In the genomic region with DNA sequence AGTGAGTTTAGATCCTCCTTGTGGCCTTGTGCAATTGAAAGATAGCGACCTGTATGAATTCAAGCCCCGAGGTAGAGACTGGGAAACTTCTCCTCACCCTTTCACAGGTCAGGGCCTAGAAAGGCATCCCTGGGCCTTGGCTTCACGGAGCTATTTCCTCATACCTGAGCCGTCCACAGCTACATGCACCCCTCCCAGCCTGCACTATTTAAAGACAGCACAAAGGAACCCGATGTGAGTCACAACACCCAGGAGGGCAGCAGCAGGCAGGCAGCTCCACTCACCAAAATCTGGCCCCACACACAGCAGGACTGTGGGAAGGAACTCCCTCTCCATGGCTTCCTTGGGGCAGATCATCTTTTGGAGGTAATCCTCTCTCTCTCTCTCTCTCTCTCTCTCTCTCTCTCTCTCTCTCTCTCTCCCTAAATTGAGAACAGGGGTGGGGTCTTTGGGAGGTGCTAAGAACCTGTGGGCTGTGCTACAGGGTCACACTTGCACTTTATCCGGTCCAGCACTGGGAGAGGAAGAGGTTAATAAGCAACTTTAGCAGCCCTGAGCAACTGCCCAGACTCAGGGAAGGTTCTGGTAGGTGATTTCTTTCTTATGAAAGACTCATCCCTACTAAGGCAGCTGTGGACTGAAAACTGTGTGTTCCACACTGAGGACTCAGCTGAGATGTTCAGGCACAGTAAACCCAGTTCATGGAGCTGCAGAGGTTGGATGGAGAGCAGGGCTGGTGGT, we compare ENCODE assay signal across 20 mouse cellular contexts. TPM values are rescaled to one million over a fixed set of nuclear protein-coding genes. Genes with fewer than 3 reads are reported as not detected.
DNase-seq lines count a peak whose midpoint lies in the region; ATAC-seq and TF ChIP-seq lines count a peak whose summit lies in the region.
"Had no signal": no experiment of that assay in that cellular context is flagged by ENCODE, and none has a peak within 500 bp of the region (broad histone marks: within the 10 kb centered on the region; RNA-seq: fewer than 3 reads in every experiment).

A gene (plus strand): TSS at position 235 of the 741 bp plus-strand sequence.

- H3K4me3 ChIP-seq in embryonic facial prominence, embryonic 14.5 days (ENCODE audit: low read depth, low read length), result no peak within 1 kb of the TSS
- H3K4me3 ChIP-seq in embryonic facial prominence, embryonic 10.5 days, result no peak within 1 kb of the TSS
- no peak within 1 kb of the TSS for H3K4me3 ChIP-seq in stomach, postnatal 0 days (ENCODE audit: low read depth, low read length)
- H3K4me3 ChIP-seq: embryonic facial prominence, embryonic 12.5 days; forebrain, embryonic 13.5 days; heart, embryonic 15.5 days; hindbrain, embryonic 15.5 days; layer of hippocampus, adult 2 months; left cerebral cortex, adult 2 months had no signal

- ATAC-seq in embryonic facial prominence, embryonic 14.5 days (ENCODE audit: low read depth), result no peak
- ATAC-seq in stomach, postnatal 0 days (ENCODE audit: low FRiP score, low TSS enrichment), result peak; percentile 75
- ATAC-seq: forebrain, embryonic 13.5 days; liver, postnatal 0 days had no signal

- no peaks in the 10 kb centered on the region for H3K27me3 ChIP-seq in embryonic facial prominence, embryonic 14.5 days (replicated peaks; ENCODE audit: control insufficient read depth, insufficient read depth, low read length)
- H3K27me3 ChIP-seq in embryonic facial prominence, embryonic 10.5 days (replicated peaks; ENCODE audit: low read depth, poor library complexity, severe bottlenecking), result no peaks in the 10 kb centered on the region
- no peaks in the 10 kb centered on the region for H3K27me3 ChIP-seq in stomach, postnatal 0 days (ENCODE audit: control insufficient read depth, insufficient read depth, low read length)
- H3K27me3 ChIP-seq: embryonic facial prominence, embryonic 12.5 days; forebrain, embryonic 13.5 days; heart, embryonic 15.5 days; hindbrain, embryonic 15.5 days had no signal

- H3K4me1 ChIP-seq in embryonic facial prominence, embryonic 14.5 days (ENCODE audit: control insufficient read depth, insufficient read depth, low read length), result no peaks in the 10 kb centered on the region
- peaks cover 24% of the 10 kb centered on the region for H3K4me1 ChIP-seq in embryonic facial prominence, embryonic 10.5 days
- no peaks in the 10 kb centered on the region for H3K4me1 ChIP-seq in stomach, postnatal 0 days (replicated peaks; ENCODE audit: control insufficient read depth, insufficient read depth)
- H3K4me1 ChIP-seq: forebrain, embryonic 13.5 days had no signal

- peak; percentile 11 for DNase-seq in embryonic facial prominence, embryonic 14.5 days (ENCODE audit: low spot score)
- DNase-seq in embryonic facial prominence, embryonic 10.5 days (ENCODE audit: low spot score), result no peak
- DNase-seq in kidney, adult 11 months, result peak; percentile 17
- no peak for DNase-seq in kidney, postnatal 14 days
- DNase-seq in urinary bladder, postnatal 14 days (ENCODE audit: low spot score), result peak; percentile 50
- DNase-seq in urinary bladder, postnatal 10 days (ENCODE audit: low spot score), result no peak
- peak; percentile 65 for DNase-seq in stomach, postnatal 0 days (ENCODE audit: low spot score)
- DNase-seq in testis, postnatal 14 days (ENCODE audit: low spot score), result no peak
- DNase-seq: adrenal gland, postnatal 10 days; cerebellum, adult 9-10 months; gastrocnemius, postnatal 14 days; liver, postnatal 0 days had no signal

- H3K9ac ChIP-seq in embryonic facial prominence, embryonic 14.5 days (ENCODE audit: low read depth, low read length), result no peak within 1 kb of the TSS
- 0 out of 2 replicates have a peak within 1 kb of the TSS, but pooled peaks have one; percentile 9 for H3K9ac ChIP-seq in stomach, postnatal 0 days (ENCODE audit: low read length)
- H3K9ac ChIP-seq: embryonic facial prominence, embryonic 12.5 days; forebrain, embryonic 13.5 days; heart, embryonic 15.5 days; hindbrain, embryonic 15.5 days; liver, postnatal 0 days had no signal

- 48% methylated on average over 6 of the region's 6 CpGs for WGBS in embryonic facial prominence, embryonic 14.5 days
- 53% methylated on average over 6 of the region's 6 CpGs for WGBS in embryonic facial prominence, embryonic 10.5 days
- WGBS in stomach, postnatal 0 days, result 35% methylated on average over 6 of the region's 6 CpGs

- H3K9me3 ChIP-seq in embryonic facial prominence, embryonic 14.5 days (ENCODE audit: control insufficient read depth, low read length), result no peaks in the 10 kb centered on the region
- no peaks in the 10 kb centered on the region for H3K9me3 ChIP-seq in embryonic facial prominence, embryonic 10.5 days
- no peaks in the 10 kb centered on the region for H3K9me3 ChIP-seq in stomach, postnatal 0 days (ENCODE audit: control insufficient read depth, low read length)
- H3K9me3 ChIP-seq: embryonic facial prominence, embryonic 12.5 days; forebrain, embryonic 13.5 days; heart, embryonic 15.5 days; hindbrain, embryonic 15.5 days had no signal

- H3K27ac ChIP-seq in embryonic facial prominence, embryonic 14.5 days (replicated peaks; ENCODE audit: low read depth, low read length), result no peak within 1 kb of the TSS
- H3K27ac ChIP-seq in embryonic facial prominence, embryonic 10.5 days (replicated peaks), result no peak within 1 kb of the TSS
- peak within 1 kb of the TSS; percentile 45 for H3K27ac ChIP-seq in stomach, postnatal 0 days (replicated peaks)
- H3K27ac ChIP-seq: embryonic facial prominence, embryonic 12.5 days; forebrain, embryonic 13.5 days; heart, embryonic 15.5 days; hindbrain, embryonic 15.5 days; layer of hippocampus, adult 2 months; left cerebral cortex, adult 2 months had no signal

- no peak for TF ChIP-seq EP300 in stomach, postnatal 0 days (optimal IDR thresholded peaks at IDR 0.05)

- H3K36me3 ChIP-seq in embryonic facial prominence, embryonic 14.5 days (ENCODE audit: control insufficient read depth, insufficient read depth, low read length), result no peaks in the 10 kb centered on the region
- H3K36me3 ChIP-seq in embryonic facial prominence, embryonic 10.5 days (replicated peaks), result no peaks in the 10 kb centered on the region
- H3K36me3 ChIP-seq in stomach, postnatal 0 days (ENCODE audit: control insufficient read depth, insufficient read depth, low read length), result no peaks in the 10 kb centered on the region
- H3K36me3 ChIP-seq: embryonic facial prominence, embryonic 12.5 days; heart, embryonic 15.5 days; hindbrain, embryonic 15.5 days had no signal

- no peak within 1 kb of the TSS for H3K4me2 ChIP-seq in embryonic facial prominence, embryonic 14.5 days (ENCODE audit: low read depth, low read length)
- H3K4me2 ChIP-seq in stomach, postnatal 0 days (replicated peaks; ENCODE audit: low read depth), result no peak within 1 kb of the TSS; the same call in 1 of the 2 replicates
- H3K4me2 ChIP-seq: embryonic facial prominence, embryonic 12.5 days; forebrain, embryonic 13.5 days; heart, embryonic 15.5 days; hindbrain, embryonic 15.5 days had no signal

- no peak for TF ChIP-seq CTCF in stomach, postnatal 0 days (IDR thresholded peaks at IDR 0.05; ENCODE audit: low read depth)

RNA-seq across cellular contexts. Expression of the gene that starts here (rescaled TPM):
- 0.39 and 0.53 TPM in 2 replicates for polyA plus RNA-seq in embryonic facial prominence, embryonic 14.5 days (2014; fragmentation: Nextera tagmentation; extraction: Ambion mirVana)
- polyA plus RNA-seq in embryonic facial prominence, embryonic 10.5 days (2016; fragmentation: Nextera tagmentation; extraction: Ambion mirVana), result not detected in 2 replicates
- 1.7 and 1.9 TPM in 2 replicates for polyA plus RNA-seq in stomach, postnatal 0 days (2015; fragmentation: Nextera tagmentation; extraction: Ambion mirVana)
- polyA plus RNA-seq: embryonic facial prominence, embryonic 12.5 days; forebrain, embryonic 13.5 days; hindbrain, embryonic 15.5 days; neural tube, embryonic 14.5 days; small intestine, adult 2 months had no signal

Comparison
In these comparisons a context has a peak if more than half of its experiments do, and no peak if none do; other contexts are left out.
1. DNase-seq: peak in kidney, adult 11 months (single experiment), urinary bladder, postnatal 14 days (single experiment) and stomach, postnatal 0 days (single experiment); none in embryonic facial prominence, embryonic 10.5 days (single experiment), kidney, postnatal 14 days (single experiment), urinary bladder, postnatal 10 days (single experiment) and testis, postnatal 14 days (single experiment).
2. Peak in DNase-seq in embryonic facial prominence, embryonic 14.5 days; RNA of the gene not detected or under 1 TPM.